Mouse (Mus musculus): Measurements from ENCODE around the gene Ppp2r5c. TPM values are rescaled to one million over a fixed set of nuclear protein-coding genes. Genes with fewer than 3 reads are reported as not detected.

Ppp2r5c gene
- total and polyA plus RNA-seq, 3 experiments = 72.0 to 100.0 (median 93.9) TPM

DNA sequence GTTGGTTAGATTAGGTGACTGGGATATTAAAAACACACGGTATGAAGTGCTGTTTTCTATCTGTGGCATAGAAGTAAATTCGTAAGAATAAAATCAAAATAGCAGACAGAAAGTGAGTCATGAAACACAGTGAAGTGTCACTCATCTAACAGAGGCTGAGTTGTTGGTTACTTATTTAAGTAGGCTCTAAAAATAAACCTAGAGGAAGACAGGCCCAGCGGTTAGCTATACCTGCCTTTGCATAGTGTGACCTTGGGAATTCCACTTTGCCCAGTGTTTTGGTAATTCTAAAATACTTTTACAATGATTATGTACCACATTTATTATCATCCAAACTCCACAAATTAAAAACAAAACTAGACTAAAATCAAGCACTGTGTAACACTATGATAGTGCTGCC, 86.9 kb downstream of the Ppp2r5c start:
- Histone ChIP-seq H3K27me3 (ENCODE audit: control insufficient read depth in 1 of 2, insufficient read depth in 2 of 2, low read length in 2 of 2) (no peaks in the 10 kb centered on the region), H3K9ac (ENCODE audit: control insufficient read depth, low read depth, low read length, poor library complexity, severe bottlenecking) (no peak overlapping the region), H3K4me1 (ENCODE audit: control insufficient read depth in 1 of 2, insufficient read depth in 2 of 2, low read length in 2 of 2) (no peaks in the 10 kb centered on the region), H3K9me3 (replicated peaks; ENCODE audit: insufficient read depth, low read length) (no peaks in the 10 kb centered on the region), H3K27ac (ENCODE audit: control insufficient read depth, low read depth, low read length) (no peak overlapping the region), H3K4me3 (ENCODE audit: control insufficient read depth in 1 of 2, insufficient read depth in 1 of 2, low read depth in 2 of 2, low read length in 2 of 2) (no peak overlapping the region), H3K79me2 (ENCODE audit: control insufficient read depth, insufficient read depth, low read length, poor library complexity) (peaks cover 1% of the 10 kb centered on the region; the same call in 1 of the 2 replicates), H3K36me3 (ENCODE audit: control insufficient read depth in 1 of 2, insufficient read depth in 2 of 2, low read length in 2 of 2) (peaks cover 0 to 2% of the 10 kb centered on the region in 2 experiments; a peak in 2 of 4 replicates)
- no peak for DNase-seq (ENCODE audit: low read depth, low spot score)
- TF ChIP-seq NRF1 (IDR thresholded peaks at IDR 0.05; ENCODE audit: insufficient read depth, low read depth, low read length, poor library complexity, severe bottlenecking) (no peak), POLR2AphosphoS5 (IDR thresholded peaks at IDR 0.05; ENCODE audit: borderline replicate concordance, low read depth, low read length) (no peak), USF2 (IDR thresholded peaks at IDR 0.05; ENCODE audit: borderline replicate concordance in 1 of 2, insufficient read depth in 1 of 2, low read depth in 1 of 2, low read length in 2 of 2) (no peak), USF1 (IDR thresholded peaks at IDR 0.05; ENCODE audit: low read depth, low read length) (no peak), HCFC1 (IDR thresholded peaks at IDR 0.05; ENCODE audit: low read depth, low read length) (no peak), TAL1 (IDR thresholded peaks at IDR 0.05; ENCODE audit: low read length) (no peak), CTCF (IDR thresholded peaks at IDR 0.05 in 2 of 3, conservative IDR thresholded peaks at IDR 0.05 in 1 of 3; ENCODE audit: control insufficient read depth in 1 of 3, insufficient read depth in 1 of 3, low read depth in 2 of 3, low read length in 3 of 3, poor library complexity in 1 of 3, severe bottlenecking in 1 of 3) (no peak), ELF1 (IDR thresholded peaks at IDR 0.05; ENCODE audit: low read depth, low read length) (no peak), ETS1 (IDR thresholded peaks at IDR 0.05; ENCODE audit: low read depth, low read length) (no peak), MXI1 (IDR thresholded peaks at IDR 0.05; ENCODE audit: low read depth, low read length) (no peak), ZKSCAN1 (IDR thresholded peaks at IDR 0.05; ENCODE audit: low read depth, low read length) (no peak), JUND (IDR thresholded peaks at IDR 0.05; ENCODE audit: low read depth, low read length) (no peak), NELFE (IDR thresholded peaks at IDR 0.05; ENCODE audit: low read depth, low read length) (no peak), MEF2A (IDR thresholded peaks at IDR 0.05; ENCODE audit: extremely low read depth, insufficient replicate concordance, low read depth, low read length, poor library complexity, severe bottlenecking) (no peak), MAFK (IDR thresholded peaks at IDR 0.05; ENCODE audit: borderline replicate concordance, low read depth, low read length) (no peak), MYB (IDR thresholded peaks at IDR 0.05; ENCODE audit: low read depth, low read length) (no peak)

DNA sequence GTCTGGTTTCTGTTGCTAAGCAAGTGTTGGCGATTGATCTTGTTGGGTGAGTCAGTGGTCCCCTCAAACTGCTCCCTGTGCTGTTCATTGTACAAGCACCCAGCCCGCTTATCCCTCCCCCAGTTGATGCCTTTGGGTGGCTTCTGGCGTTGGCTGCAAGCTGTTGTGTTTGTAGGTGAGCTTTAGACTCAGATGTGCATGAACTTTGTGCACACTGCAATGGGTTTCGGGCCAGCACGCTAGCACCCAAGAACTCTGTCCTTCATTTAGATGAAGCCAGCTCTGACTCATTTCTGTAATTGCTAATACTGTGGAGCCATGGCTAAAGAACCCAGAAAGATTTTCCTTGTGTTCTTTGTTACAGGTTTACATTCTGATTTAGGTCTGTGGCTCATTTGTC, 88.4 kb downstream of the Ppp2r5c start:
- Histone ChIP-seq H3K36me3 (ENCODE audit: control insufficient read depth in 1 of 2, insufficient read depth in 2 of 2, low read length in 2 of 2) (no peaks in the 10 kb centered on the region; a peak in 2 of 4 replicates), H3K4me3 (ENCODE audit: control insufficient read depth in 1 of 2, insufficient read depth in 1 of 2, low read depth in 2 of 2, low read length in 2 of 2) (no peak overlapping the region), H3K27ac (ENCODE audit: control insufficient read depth, low read depth, low read length) (no peak overlapping the region)

More for the DNA sequence above, 88.4 kb downstream of the Ppp2r5c start:
- no peaks in the 10 kb centered on the region for H3K27me3 ChIP-seq (ENCODE audit: control insufficient read depth in 1 of 2, insufficient read depth in 2 of 2, low read length in 2 of 2)
- TF ChIP-seq USF1 (IDR thresholded peaks at IDR 0.05; ENCODE audit: low read depth, low read length) (no peak), MYC (IDR thresholded peaks at IDR 0.05; ENCODE audit: low read depth, low read length) (no peak)
- no peak for DNase-seq (ENCODE audit: low read depth, low spot score)
- H3K9me3 ChIP-seq (replicated peaks; ENCODE audit: insufficient read depth, low read length) = no peaks in the 10 kb centered on the region
- peaks cover 1% of the 10 kb centered on the region; the same call in 1 of the 2 replicates for H3K79me2 ChIP-seq (ENCODE audit: control insufficient read depth, insufficient read depth, low read length, poor library complexity)
- no peaks in the 10 kb centered on the region for H3K4me1 ChIP-seq (ENCODE audit: control insufficient read depth in 1 of 2, insufficient read depth in 2 of 2, low read length in 2 of 2)
- H3K9ac ChIP-seq (ENCODE audit: control insufficient read depth, low read depth, low read length, poor library complexity, severe bottlenecking) = no peak overlapping the region

All from MEL (cell line).